Mouse (Mus musculus) ES-Bruce4 (cell line): Measurements from ENCODE around the gene Phgr1. TPM values are rescaled to one million over a fixed set of nuclear protein-coding genes. Genes with fewer than 3 reads are reported as not detected.

Experiments
- H3K27ac ChIP-seq: 2 replicates; pipeline ENCODE4 v1.5.1; 2012; ENCODE audit warnings: low read length, inconsistent platforms; ENCODE audit not compliant: insufficient read depth
- H3K27me3 ChIP-seq: 2 replicates; pipeline ENCODE4 v1.6.1; 2012; ENCODE audit warnings: mild to moderate bottlenecking, low read length, inconsistent platforms; ENCODE audit not compliant: control insufficient read depth, poor library complexity, insufficient read depth, severe bottlenecking
- H3K36me3 ChIP-seq: 2 replicates; pipeline ENCODE4 v1.6.1; 2012; ENCODE audit warnings: inconsistent platforms, mild to moderate bottlenecking, low read length, moderate library complexity; ENCODE audit not compliant: control insufficient read depth, poor library complexity, insufficient read depth, severe bottlenecking
- H3K4me1 ChIP-seq: one replicate; pipeline ENCODE4 v1.8.1; 2011; ENCODE audit warnings: low read length; ENCODE audit not compliant: control insufficient read depth, insufficient read depth
- H3K4me3 ChIP-seq: 2 replicates; pipeline ENCODE4 v1.5.1; 2011; ENCODE audit warnings: low read depth, mild to moderate bottlenecking, low read length
- H3K9ac ChIP-seq: 2 replicates; pipeline ENCODE4 v1.6.1; 2012; ENCODE audit warnings: low read depth, mild to moderate bottlenecking, inconsistent platforms; ENCODE audit not compliant: poor library complexity, severe bottlenecking
- H3K9me3 ChIP-seq: replicated peaks from 2 replicates; pipeline ENCODE4 v1.6.1; 2012; ENCODE audit warnings: mild to moderate bottlenecking, low read length, inconsistent platforms; ENCODE audit not compliant: control insufficient read depth, poor library complexity, insufficient read depth, severe bottlenecking
- CTCF ChIP-seq: IDR thresholded peaks from one replicate; pipeline ENCODE4 v1.8.1; 2011; ENCODE audit warnings: low read depth, low read length
- EP300 ChIP-seq: IDR thresholded peaks from 2 replicates; pipeline ENCODE4 v1.6.1; 2011; ENCODE audit warnings: low read depth, low read length; ENCODE audit not compliant: insufficient read depth
- POLR2A ChIP-seq: IDR thresholded peaks from one replicate; pipeline ENCODE4 v1.8.1; 2011; ENCODE audit warnings: low read length; ENCODE audit not compliant: insufficient read depth
- polyA plus RNA-seq: library from polyadenylated mRNA; stranded (reverse); fragments of >200 nt; gene quantifications from 2 replicates; pipeline ENCODE4 v1.2.4, GENCODE M21; 2011; ENCODE audit warnings: low read depth; ENCODE audit not compliant: missing spikeins, insufficient read depth, insufficient read length

Phgr1 gene
- polyA plus RNA-seq, 1 experiment, result not detected

- Histone ChIP-seq H3K27me3 (peaks cover 1% of the 10 kb centered on the region; the same call in 1 of the 2 replicates), H3K36me3 (no peaks in the 10 kb centered on the region), H3K9ac (no peak overlapping the region), H3K27ac (no peak overlapping the region), H3K4me3 (no peak overlapping the region), H3K4me1 (no peaks in the 10 kb centered on the region), H3K9me3 (no peaks in the 10 kb centered on the region; the same call in 1 of the 2 replicates)
- TF ChIP-seq CTCF, result no peak
- TF ChIP-seq POLR2A, result no peak
- no peak for TF ChIP-seq EP300
These were observed 30.1 kb downstream of the Phgr1 start for GRCm38 (mm10) chr2:118802542-118803118.

GRCm38 (mm10) chr2:118804474-118804873 is 31.9 kb downstream of the Phgr1 start:
- H3K9me3 ChIP-seq, result no peaks in the 10 kb centered on the region
- H3K27ac ChIP-seq, result no peak overlapping the region
- TF ChIP-seq EP300, result no peak
- TF ChIP-seq CTCF, result no peak
- TF ChIP-seq POLR2A, result no peak
- no peak overlapping the region for H3K9ac ChIP-seq
- no peaks in the 10 kb centered on the region for H3K36me3 ChIP-seq
- H3K4me3 ChIP-seq, result no peak overlapping the region
- no peaks in the 10 kb centered on the region for H3K4me1 ChIP-seq
- H3K27me3 ChIP-seq, result no peaks in the 10 kb centered on the region

- no peaks in the 10 kb centered on the region for H3K27me3 ChIP-seq
- H3K4me3 ChIP-seq, result no peak overlapping the region
- no peaks in the 10 kb centered on the region for H3K36me3 ChIP-seq
- TF ChIP-seq POLR2A (no peak), EP300 (no peak), CTCF (no peak)
- no peak overlapping the region for H3K27ac ChIP-seq
- no peaks in the 10 kb centered on the region for H3K9me3 ChIP-seq
- H3K9ac ChIP-seq, result no peak overlapping the region
- H3K4me1 ChIP-seq, result no peaks in the 10 kb centered on the region
These were observed 32.6 kb downstream of the Phgr1 start for GRCm38 (mm10) chr2:118805137-118805536.

- H3K36me3 ChIP-seq, result no peaks in the 10 kb centered on the region
- H3K27ac ChIP-seq, result no peak overlapping the region
- H3K9me3 ChIP-seq, result no peaks in the 10 kb centered on the region
- H3K4me3 ChIP-seq, result no peak overlapping the region
- H3K27me3 ChIP-seq, result no peaks in the 10 kb centered on the region
- no peak for TF ChIP-seq EP300
- no peak for TF ChIP-seq POLR2A
- TF ChIP-seq CTCF, result no peak
- no peak overlapping the region for H3K9ac ChIP-seq
- no peaks in the 10 kb centered on the region for H3K4me1 ChIP-seq
These were observed 33.2 kb downstream of the Phgr1 start for GRCm38 (mm10) chr2:118805756-118806155.

GRCm38 (mm10) chr2:118806860-118807259 is 34.3 kb downstream of the Phgr1 start:
- Histone ChIP-seq H3K4me1 (no peaks in the 10 kb centered on the region), H3K9me3 (no peaks in the 10 kb centered on the region), H3K27ac (no peak overlapping the region), H3K27me3 (no peaks in the 10 kb centered on the region), H3K9ac (no peak overlapping the region), H3K36me3 (no peaks in the 10 kb centered on the region), H3K4me3 (no peak overlapping the region)
- TF ChIP-seq CTCF (no peak), EP300 (no peak), POLR2A (no peak)

GRCm38 (mm10) chr2:118810861-118811260 is 38.3 kb downstream of the Phgr1 start:
- peaks cover 2% of the 10 kb centered on the region for H3K4me1 ChIP-seq

More at GRCm38 (mm10) chr2:118810861-118811260, 38.3 kb downstream of the Phgr1 start:
- Histone ChIP-seq H3K36me3 (no peaks in the 10 kb centered on the region; the same call in 1 of the 2 replicates), H3K4me3 (no peak overlapping the region), H3K9ac (no peak overlapping the region), H3K27ac (no peak overlapping the region), H3K27me3 (no peaks in the 10 kb centered on the region), H3K9me3 (no peaks in the 10 kb centered on the region)
- TF ChIP-seq POLR2A (no peak), EP300 (no peak), CTCF (no peak)
